26 mouse cellular contexts compared by ENCODE assay signal in the genomic region with DNA sequence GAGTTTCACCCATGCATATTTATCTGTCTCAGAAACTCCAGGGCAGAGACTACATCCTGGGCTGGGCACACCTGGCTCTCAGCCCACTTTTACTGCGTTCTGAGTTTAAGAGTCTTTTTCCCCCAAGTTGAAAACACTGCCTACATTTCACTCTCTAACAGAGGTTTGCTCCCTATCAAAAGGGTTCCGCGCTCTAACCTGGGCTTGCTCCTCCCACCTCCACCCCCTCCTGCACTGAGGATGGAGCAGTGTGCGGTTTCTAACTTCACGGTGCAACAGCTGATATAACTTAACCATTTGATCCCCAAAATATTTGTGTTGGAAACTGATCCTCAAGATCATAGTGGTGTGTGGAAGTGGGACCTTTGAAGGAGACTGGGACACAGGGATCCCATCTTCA. TPM values are rescaled to one million over a fixed set of nuclear protein-coding genes. Genes with fewer than 3 reads are reported as not detected.
A peak's percentile ranks its signal among the peaks of the same experiment; 100 is the strongest.
DNase-seq lines count a peak whose midpoint lies in the region; ATAC-seq lines count a peak whose summit lies in the region.
"Had no signal": no experiment of that assay in that cellular context is flagged by ENCODE, and none has a peak within 500 bp of the region (broad histone marks: within the 10 kb centered on the region; RNA-seq: fewer than 3 reads in every experiment).

No protein-coding gene starts in this region.

- no peaks in the 10 kb centered on the region for H3K9me3 ChIP-seq in hindbrain, embryonic 13.5 days
- H3K9me3 ChIP-seq: embryonic facial prominence, embryonic 12.5 days; forebrain, embryonic 13.5 days; heart, embryonic 15.5 days; hindbrain, embryonic 15.5 days; kidney, embryonic 15.5 days; lung, embryonic 15.5 days; midbrain, embryonic 15.5 days; stomach, embryonic 15.5 days had no signal

- no peak for ATAC-seq in frontal cortex, adult (ENCODE audit: low TSS enrichment)
- no peak for ATAC-seq in hindbrain, embryonic 13.5 days (ENCODE audit: low FRiP score)
- ATAC-seq: forebrain, embryonic 13.5 days; intestine, postnatal 0 days; midbrain, embryonic 15.5 days; Patski had no signal

- peak; percentile 24 to 34 for DNase-seq in spleen, postnatal 36 days (ENCODE audit: low spot score in 2 of 2)
- no peak for DNase-seq in spleen, postnatal 10 days (ENCODE audit: low spot score in 2 of 2)
- DNase-seq in CD4-positive, CD25-positive, alpha-beta regulatory T cell, adult 2 months (ENCODE audit: low read depth, low spot score), result peak; percentile 76
- DNase-seq in T-cell, adult 2 months (ENCODE audit: low spot score), result peak; percentile 49
- peak; percentile 32 for DNase-seq in splenic B cell, adult 2 months (ENCODE audit: low read depth, low spot score)
- DNase-seq: adrenal gland, adult 8-10 months; cerebellum, adult 11-12 months; cerebellum, postnatal 10 days; gastrocnemius, adult 2 months; heart, postnatal 36 days; kidney, postnatal 36 days; lung, postnatal 4 days had no signal

- no peak overlapping the region for H3K4me2 ChIP-seq in hindbrain, embryonic 13.5 days
- H3K4me2 ChIP-seq: embryonic facial prominence, embryonic 12.5 days; forebrain, embryonic 13.5 days; heart, embryonic 15.5 days; hindbrain, embryonic 15.5 days; kidney, embryonic 15.5 days; lung, embryonic 15.5 days; midbrain, embryonic 15.5 days; stomach, embryonic 15.5 days had no signal

- H3K4me3 ChIP-seq in hindbrain, embryonic 13.5 days, result no peak overlapping the region
- H3K4me3 ChIP-seq: embryonic facial prominence, embryonic 12.5 days; erythroblast, embryonic 14.5 days; forebrain, embryonic 13.5 days; gastrocnemius, adult 2 months; heart, embryonic 15.5 days; hindbrain, embryonic 15.5 days; kidney, embryonic 15.5 days; lung, embryonic 15.5 days; midbrain, embryonic 15.5 days; stomach, embryonic 15.5 days had no signal

- 0 out of 2 replicates have a peak, but pooled peaks cover 1% of the 10 kb centered on the region for H3K36me3 ChIP-seq in splenic B cell, adult 2 months (ENCODE audit: control insufficient read depth, insufficient read depth, low read length, poor library complexity, severe bottlenecking)
- H3K36me3 ChIP-seq in hindbrain, embryonic 13.5 days, result no peaks in the 10 kb centered on the region
- H3K36me3 ChIP-seq: embryonic facial prominence, embryonic 12.5 days; heart, embryonic 15.5 days; hindbrain, embryonic 15.5 days; kidney, embryonic 15.5 days; lung, embryonic 15.5 days; midbrain, embryonic 15.5 days; stomach, embryonic 15.5 days had no signal

- no peak overlapping the region for H3K27ac ChIP-seq in hindbrain, embryonic 13.5 days
- H3K27ac ChIP-seq: embryonic facial prominence, embryonic 12.5 days; forebrain, embryonic 13.5 days; gastrocnemius, adult 2 months; heart, embryonic 15.5 days; hindbrain, embryonic 15.5 days; kidney, embryonic 15.5 days; liver, embryonic 14.5 days; lung, embryonic 15.5 days; midbrain, embryonic 15.5 days; stomach, embryonic 15.5 days had no signal

- 63% methylated on average over 5 of the region's 5 CpGs for WGBS in hindbrain, embryonic 13.5 days

- H3K9ac ChIP-seq in hindbrain, embryonic 13.5 days, result no peak overlapping the region
- H3K9ac ChIP-seq: embryonic facial prominence, embryonic 12.5 days; forebrain, embryonic 13.5 days; heart, embryonic 15.5 days; hindbrain, embryonic 15.5 days; kidney, embryonic 15.5 days; liver, embryonic 14.5 days; lung, embryonic 15.5 days; midbrain, embryonic 15.5 days; stomach, embryonic 15.5 days had no signal

- H3K4me1 ChIP-seq in hindbrain, embryonic 13.5 days (replicated peaks), result no peaks in the 10 kb centered on the region
- H3K4me1 ChIP-seq: embryonic facial prominence, embryonic 12.5 days; forebrain, embryonic 13.5 days; hindbrain, embryonic 15.5 days; kidney, embryonic 15.5 days; lung, embryonic 15.5 days; midbrain, embryonic 15.5 days; stomach, embryonic 15.5 days had no signal

- no peaks in the 10 kb centered on the region for H3K27me3 ChIP-seq in splenic B cell, adult 2 months (ENCODE audit: control insufficient read depth, insufficient read depth, low read length, poor library complexity, severe bottlenecking)
- no peaks in the 10 kb centered on the region for H3K27me3 ChIP-seq in hindbrain, embryonic 13.5 days
- H3K27me3 ChIP-seq: embryonic facial prominence, embryonic 12.5 days; hindbrain, embryonic 15.5 days; lung, embryonic 15.5 days; midbrain, embryonic 15.5 days; Patski; stomach, embryonic 15.5 days had no signal

RNA-seq across cellular contexts. Expression of gene Nod1, which starts 7.2 kb away (rescaled TPM):
- 2.4 TPM in 2 replicates for polyA plus RNA-seq in hindbrain, embryonic 13.5 days (2015; fragmentation: Nextera tagmentation; extraction: Ambion mirVana)

RNA-seq across cellular contexts. Expression of gene Ggct, which starts 27.5 kb away (rescaled TPM):
- polyA plus RNA-seq in hindbrain, embryonic 13.5 days (2015; fragmentation: Nextera tagmentation; extraction: Ambion mirVana), result 14.8 and 15.3 TPM in 2 replicates

Comparison
In these comparisons a context has a peak if more than half of its experiments do, and no peak if none do; other contexts are left out.
1. DNase-seq: peak in spleen, postnatal 36 days (2 of 2), CD4-positive, CD25-positive, alpha-beta regulatory T cell, adult 2 months (single experiment), T-cell, adult 2 months (single experiment) and splenic B cell, adult 2 months (single experiment); none in spleen, postnatal 10 days (0 of 2).